Mouse (Mus musculus) liver, embryonic 16.5 days (tissue): ENCODE data around the gene Gigyf1. TPM values are rescaled to one million over a fixed set of nuclear protein-coding genes. Genes with fewer than 3 reads are reported as not detected.
A peak's percentile ranks its signal among the peaks of the same experiment; 100 is the strongest.

Experiments used
- ATAC-seq: fragments of 200-750 bp; cut with Nextera tagmentation; 2 replicates; pipeline ENCODE4 v1.8.0; 2017; ENCODE audit warnings: low read depth, mild to moderate bottlenecking, moderate number of reproducible peaks, moderate library complexity
- H3K27ac ChIP-seq: fragments of 300-500 bp; sonication (generic); 2 replicates; pipeline ENCODE4 v1.5.1; 2014; ENCODE audit warnings: mild to moderate bottlenecking, low read length
- H3K27me3 ChIP-seq: fragments of 300-500 bp; sonication (generic); 2 replicates; pipeline ENCODE4 v1.6.1; 2014; ENCODE audit warnings: low read depth, low read length, mixed read lengths; ENCODE audit not compliant: control insufficient read depth, insufficient read depth
- H3K36me3 ChIP-seq: fragments of 300-500 bp; sonication (generic); 2 replicates; pipeline ENCODE4 v1.6.1; 2014; ENCODE audit warnings: mild to moderate bottlenecking; ENCODE audit not compliant: control insufficient read depth, insufficient read depth
- H3K4me1 ChIP-seq: fragments of 300-500 bp; sonication (generic); 2 replicates; pipeline ENCODE4 v1.6.1; 2014; ENCODE audit warnings: low read depth, low read length, mixed read lengths; ENCODE audit not compliant: control insufficient read depth
- H3K4me2 ChIP-seq: fragments of 300-500 bp; sonication (generic); 2 replicates; pipeline ENCODE4 v1.6.1; 2014; ENCODE audit warnings: low read depth, low read length, mixed read lengths
- H3K4me3 ChIP-seq: fragments of 300-500 bp; sonication (generic); 2 replicates; pipeline ENCODE4 v1.5.1; 2014; ENCODE audit warnings: low read depth, mild to moderate bottlenecking, low read length
- H3K9ac ChIP-seq: fragments of 300-500 bp; sonication (generic); 2 replicates; pipeline ENCODE4 v1.6.1; 2014; ENCODE audit warnings: low read depth, low read length
- H3K9me3 ChIP-seq: fragments of 300-500 bp; sonication (generic); replicated peaks from 2 replicates; pipeline ENCODE4 v1.6.1; 2016; ENCODE audit warnings: low read length; ENCODE audit not compliant: control insufficient read depth
- WGBS: fragments of 180-500 bp; shearing (Covaris S2); extraction: QIAGEN DNeasy Blood & Tissue Kit; methylation state at CpG from one replicate; pipeline ENCODE4 v1.1.7; 2014; ENCODE audit not compliant: insufficient replicate concordance; 5-methylcytosine and 5-hydroxymethylcytosine counted together
- microRNA-seq: library from miRNA; unstranded; fragments of <30 nt; microRNA quantifications from one replicate; pipeline ENCODE4, GENCODE M21; 2016
- polyA plus RNA-seq: library from polyadenylated mRNA; unstranded; fragments of >200 nt; fragmentation: Nextera tagmentation; extraction: Ambion mirVana; gene quantifications from 2 replicates; pipeline ENCODE4 v1.2.1, GENCODE M21; 2015

Gene Gigyf1
- polyA plus RNA-seq, 1 experiment from 2014 or later = 3.1 TPM

DNA sequence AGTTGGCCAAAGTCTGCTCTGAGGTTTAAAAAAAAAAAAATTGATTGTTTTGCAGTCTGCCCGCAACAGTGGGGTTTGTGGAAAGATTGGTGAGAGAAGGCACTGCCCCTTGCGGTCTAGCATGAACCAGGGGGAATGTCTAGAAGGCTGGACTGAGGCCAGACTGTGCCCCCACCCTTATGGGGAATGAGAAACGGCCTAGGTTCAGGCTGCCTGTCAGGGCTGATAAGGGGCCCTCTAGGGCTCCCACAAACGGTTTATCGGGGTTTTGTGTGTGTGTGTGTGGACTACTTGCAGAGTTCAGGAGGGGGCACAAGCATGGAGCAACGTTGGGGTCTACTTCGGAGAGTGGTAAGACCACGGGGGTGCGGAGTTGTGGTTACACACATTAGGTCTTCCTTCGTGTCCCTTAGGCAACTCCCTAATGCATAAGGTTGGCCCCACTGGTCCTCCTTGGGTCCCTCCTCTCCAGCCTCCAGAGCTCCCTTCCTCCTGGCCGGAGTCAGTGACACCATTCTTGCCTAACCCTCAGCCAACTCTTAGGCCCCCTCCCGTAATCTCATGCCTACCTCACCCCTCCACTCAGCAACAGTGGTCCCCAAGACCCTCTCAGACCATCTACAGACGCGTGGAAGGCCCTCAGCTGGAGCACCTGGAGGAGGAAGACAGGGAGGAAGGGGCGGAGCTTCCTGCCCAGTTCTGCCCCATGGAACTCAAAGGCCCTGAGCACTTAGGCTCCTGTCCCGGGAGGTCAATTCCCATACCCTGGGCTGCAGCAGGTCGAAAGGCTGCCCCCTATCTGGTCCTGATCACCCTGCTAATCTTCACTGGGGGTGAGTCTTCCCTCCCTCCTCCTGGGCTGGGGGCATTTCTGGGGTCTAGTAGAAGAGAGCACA, 52.6 kb downstream of the Gigyf1 start:
- Histone ChIP-seq H3K4me1 (peaks cover 40% of the 10 kb centered on the region), H3K36me3 (peaks cover 6% of the 10 kb centered on the region), H3K27ac (peak overlapping the region; percentile 91), H3K9me3 (no peaks in the 10 kb centered on the region), H3K4me3 (peak overlapping the region; percentile 69), H3K4me2 (peak overlapping the region; percentile 96), H3K9ac (peak overlapping the region; percentile 79), H3K27me3 (no peaks in the 10 kb centered on the region; the same call in 1 of the 2 replicates)
- peak; percentile 93 for ATAC-seq
- WGBS = 9% methylated on average over 17 of the region's 17 CpGs

DNA sequence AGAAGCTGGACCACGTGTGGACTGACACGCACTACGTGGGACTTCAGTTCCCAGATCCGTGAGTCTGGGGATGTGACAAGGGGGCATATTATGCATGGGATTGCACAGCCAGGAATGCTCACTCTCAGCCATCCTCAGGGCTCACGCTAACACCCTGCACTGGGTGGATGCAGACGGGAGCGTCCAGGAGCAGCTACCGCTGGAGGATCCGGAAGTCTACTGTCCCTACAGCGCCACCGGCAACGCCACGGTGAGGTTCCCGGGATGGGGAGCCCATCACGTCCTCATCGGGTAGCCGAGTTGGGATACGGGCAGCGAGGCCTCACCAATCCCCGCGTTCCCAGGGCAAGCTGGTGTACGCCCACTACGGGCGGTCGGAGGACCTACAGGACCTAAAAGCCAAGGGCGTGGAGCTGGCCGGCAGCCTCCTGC, 56.1 kb downstream of the Gigyf1 start:
- Histone ChIP-seq H3K9me3 (no peaks in the 10 kb centered on the region), H3K27me3 (no peaks in the 10 kb centered on the region), H3K4me2 (peak overlapping the region; percentile 14; the same call in 1 of the 2 replicates), H3K27ac (no peak overlapping the region), H3K4me3 (no peak overlapping the region), H3K4me1 (peaks cover 26% of the 10 kb centered on the region), H3K9ac (no peak overlapping the region), H3K36me3 (peaks cover 28% of the 10 kb centered on the region)
- WGBS = 54% methylated on average over 27 of the region's 27 CpGs
- no peak for ATAC-seq

Small RNAs within 50 kb of the gene (microRNA-seq; reads per million reads assigned to microRNA genes)
- 1.2 reads per million for gene Mir6418

Other genes with a start within 250 kb of the Gigyf1 start
- 14.4 and 18.6 TPM in 2 replicates for gene Ache, start 231.0 kb upstream of the Gigyf1 start, polyA plus RNA-seq
- 7.0 and 7.8 TPM in 2 replicates for gene Ufsp1, start 223.9 kb upstream of the Gigyf1 start, polyA plus RNA-seq
- gene Srrt, start 210.9 kb upstream of the Gigyf1 start, polyA plus RNA-seq = 68.0 and 69.7 TPM in 2 replicates
- 9.3 and 9.6 TPM in 2 replicates for gene Trip6, start 204.1 kb upstream of the Gigyf1 start, polyA plus RNA-seq
- 2.8 and 3.0 TPM in 2 replicates for gene Slc12a9, start 185.0 kb upstream of the Gigyf1 start, polyA plus RNA-seq
- gene Ephb4, start 168.4 kb upstream of the Gigyf1 start, polyA plus RNA-seq = 7.3 and 9.1 TPM in 2 replicates
- gene Zan, start 41.5 kb upstream of the Gigyf1 start, polyA plus RNA-seq = 0.07 and 0.11 TPM in 2 replicates
- 28.1 and 28.3 TPM in 2 replicates for gene Pop7, start 16.0 kb upstream of the Gigyf1 start, polyA plus RNA-seq
- gene Epo, start 14.7 kb downstream of the Gigyf1 start, polyA plus RNA-seq = 0.81 and 1.2 TPM in 2 replicates
- 125 and 127 TPM in 2 replicates for gene Gnb2, start 15.0 kb downstream of the Gigyf1 start, polyA plus RNA-seq
- 0.05 TPM in 1 of 2 replicates, not detected in the other for gene Actl6b, start 35.0 kb downstream of the Gigyf1 start, polyA plus RNA-seq
- gene Tfr2, start 51.3 kb downstream of the Gigyf1 start, polyA plus RNA-seq = 60.5 and 62.5 TPM in 2 replicates
- 21.3 and 23.1 TPM in 2 replicates for gene Mospd3, start 82.5 kb downstream of the Gigyf1 start, polyA plus RNA-seq
- 15.0 and 21.5 TPM in 2 replicates for gene Pcolce, start 95.2 kb downstream of the Gigyf1 start, polyA plus RNA-seq
- gene Fbxo24, start 110.5 kb downstream of the Gigyf1 start, polyA plus RNA-seq = 0.07 and 0.13 TPM in 2 replicates
- gene Lrch4, start 110.6 kb downstream of the Gigyf1 start, polyA plus RNA-seq = 25.1 and 26.8 TPM in 2 replicates
- 5.2 and 6.1 TPM in 2 replicates for gene Gm20605, start 110.6 kb downstream of the Gigyf1 start, polyA plus RNA-seq
- gene Sap25, start 122.8 kb downstream of the Gigyf1 start, polyA plus RNA-seq = 4.5 and 6.7 TPM in 2 replicates
- 0.15 TPM in 1 of 2 replicates, not detected in the other for gene Irs3, start 127.2 kb downstream of the Gigyf1 start, polyA plus RNA-seq
- 29.4 and 30.5 TPM in 2 replicates for gene Agfg2, start 166.2 kb downstream of the Gigyf1 start, polyA plus RNA-seq
- 0.21 and 0.33 TPM in 2 replicates for gene Nyap1, start 223.1 kb downstream of the Gigyf1 start, polyA plus RNA-seq
- gene Tsc22d4, start 227.2 kb downstream of the Gigyf1 start, polyA plus RNA-seq = 59.8 and 64.4 TPM in 2 replicates